Mouse (Mus musculus): ENCODE data around the gene Gbf1. TPM values are rescaled to one million over a fixed set of nuclear protein-coding genes. Genes with fewer than 3 reads are reported as not detected.

The Gbf1 gene
- total and polyA plus RNA-seq, 2 experiments from 2014 or later, result 41.9 to 54.4 TPM

- DNase-seq (no peak), ATAC-seq (no peak)
- Histone ChIP-seq H3K36me3 (ENCODE audit: insufficient read depth) (peaks cover 36% of the 10 kb centered on the region), H3K9ac (no peak overlapping the region), H3K4me1 (ENCODE audit: insufficient read depth) (peaks cover 16% of the 10 kb centered on the region), H3K27ac (ENCODE audit: low read depth, low read length) (no peak overlapping the region), H3K9me3 (ENCODE audit: low read length) (no peaks in the 10 kb centered on the region), H3K4me2 (ENCODE audit: low read depth) (no peak overlapping the region), H3K27me3 (ENCODE audit: insufficient read depth, low read length) (0 out of 2 replicates have a peak, but pooled peaks cover 17% of the 10 kb centered on the region), H3K4me3 (ENCODE audit: low read depth, low read length) (no peak overlapping the region)
- no peak for TF ChIP-seq CTCF (IDR thresholded peaks at IDR 0.05; ENCODE audit: low read depth)
- WGBS, result 51% methylated on average over 14 of the region's 14 CpGs
These were observed 162.8 kb downstream of the Gbf1 start for GRCm38 (mm10) chr19:46314872-46315742.

GRCm38 (mm10) chr19:46315752-46316610 is 163.7 kb downstream of the Gbf1 start:
- Histone ChIP-seq H3K4me3 (ENCODE audit: low read depth, low read length) (peak overlapping the region; percentile 64; the same call in 1 of the 2 replicates), H3K27ac (ENCODE audit: low read depth, low read length) (no peak overlapping the region), H3K9me3 (ENCODE audit: low read length) (no peaks in the 10 kb centered on the region), H3K27me3 (ENCODE audit: insufficient read depth, low read length) (0 out of 2 replicates have a peak, but pooled peaks cover 17% of the 10 kb centered on the region), H3K9ac (0 out of 2 replicates have a peak overlapping the region, but pooled peaks have one; percentile 59), H3K4me2 (ENCODE audit: low read depth) (peak overlapping the region; percentile 83), H3K36me3 (ENCODE audit: insufficient read depth) (peaks cover 32% of the 10 kb centered on the region), H3K4me1 (ENCODE audit: insufficient read depth) (peaks cover 16% of the 10 kb centered on the region)
- no peak for DNase-seq
- whole genome bisulfite sequencing, result 47% methylated on average over 12 of the region's 12 CpGs
- ATAC-seq, result no peak
- TF ChIP-seq CTCF (IDR thresholded peaks at IDR 0.05; ENCODE audit: low read depth), result no peak

DNA sequence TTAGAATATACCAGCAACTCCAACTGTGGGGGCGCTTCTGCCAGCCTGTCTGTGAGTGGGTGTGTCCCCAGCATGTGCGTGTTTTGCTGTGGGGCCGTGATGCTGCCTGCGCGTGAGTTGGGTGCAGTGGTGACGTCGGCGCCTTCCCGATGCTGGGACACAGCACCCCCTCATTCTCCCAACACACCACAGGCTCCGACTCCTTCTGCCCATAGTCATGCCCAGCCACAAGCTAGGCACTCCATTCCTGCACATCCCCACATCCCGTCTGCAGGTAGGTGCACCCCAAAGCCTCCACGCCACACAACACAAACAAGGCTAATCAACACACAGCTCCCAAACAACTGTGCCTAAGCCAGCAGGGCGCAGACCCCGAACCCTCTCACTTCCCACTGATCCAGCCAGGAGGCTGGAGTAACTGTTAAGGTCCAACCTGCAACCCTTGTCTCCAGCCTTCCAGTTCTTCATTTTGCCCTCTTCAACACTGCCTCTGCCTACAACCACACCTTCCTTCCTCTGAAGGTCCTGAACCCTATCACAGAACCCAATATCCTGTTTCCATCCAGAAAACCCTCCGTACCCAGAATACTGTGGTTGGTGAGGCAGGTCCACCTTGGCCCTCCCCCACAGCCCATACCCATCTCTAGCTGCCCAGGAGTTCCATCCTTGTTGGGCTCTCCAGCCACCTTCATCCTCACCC is 164.7 kb downstream of the Gbf1 start:
- Histone ChIP-seq H3K9ac (peak overlapping the region; percentile 59), H3K4me2 (ENCODE audit: low read depth) (peak overlapping the region; percentile 83), H3K27me3 (ENCODE audit: insufficient read depth, low read length) (0 out of 2 replicates have a peak, but pooled peaks cover 17% of the 10 kb centered on the region), H3K36me3 (ENCODE audit: insufficient read depth) (peaks cover 24% of the 10 kb centered on the region), H3K27ac (ENCODE audit: low read depth, low read length) (no peak overlapping the region), H3K4me3 (ENCODE audit: low read depth, low read length) (peak overlapping the region; percentile 64), H3K9me3 (ENCODE audit: low read length) (no peaks in the 10 kb centered on the region), H3K4me1 (ENCODE audit: insufficient read depth) (peaks cover 27% of the 10 kb centered on the region)
- peak; percentile 56 for DNase-seq
- TF ChIP-seq CTCF (IDR thresholded peaks at IDR 0.05; ENCODE audit: low read depth), result no peak
- ATAC-seq, result peak; percentile 15; the same call in 1 of the 2 replicates
- WGBS, result 26% methylated on average over 15 of the region's 15 CpGs

- Histone ChIP-seq H3K9me3 (ENCODE audit: low read length) (no peaks in the 10 kb centered on the region), H3K4me2 (ENCODE audit: low read depth) (peak overlapping the region; percentile 83), H3K27me3 (ENCODE audit: insufficient read depth, low read length) (0 out of 2 replicates have a peak, but pooled peaks cover 17% of the 10 kb centered on the region), H3K4me3 (ENCODE audit: low read depth, low read length) (peak overlapping the region; percentile 64), H3K9ac (peak overlapping the region; percentile 59), H3K36me3 (ENCODE audit: insufficient read depth) (peaks cover 19% of the 10 kb centered on the region), H3K27ac (ENCODE audit: low read depth, low read length) (peak overlapping the region; percentile 59; the same call in 1 of the 2 replicates), H3K4me1 (ENCODE audit: insufficient read depth) (peaks cover 30% of the 10 kb centered on the region)
- peak; percentile 53 for ATAC-seq
- DNase-seq, result peak; percentile 36
- TF ChIP-seq CTCF (IDR thresholded peaks at IDR 0.05; ENCODE audit: low read depth), result no peak
- WGBS, result 2% methylated on average over 47 of the region's 48 CpGs
These were observed 165.2 kb downstream of the Gbf1 start for GRCm38 (mm10) chr19:46317546-46317885.

- Histone ChIP-seq H3K4me3 (ENCODE audit: low read depth, low read length) (peak overlapping the region; percentile 64), H3K4me2 (ENCODE audit: low read depth) (peak overlapping the region; percentile 83), H3K9ac (peak overlapping the region; percentile 59), H3K27ac (ENCODE audit: low read depth, low read length) (peak overlapping the region; percentile 59; the same call in 1 of the 2 replicates), H3K9me3 (ENCODE audit: low read length) (no peaks in the 10 kb centered on the region), H3K27me3 (ENCODE audit: insufficient read depth, low read length) (0 out of 2 replicates have a peak, but pooled peaks cover 17% of the 10 kb centered on the region), H3K36me3 (ENCODE audit: insufficient read depth) (peaks cover 15% of the 10 kb centered on the region), H3K4me1 (ENCODE audit: insufficient read depth) (peaks cover 30% of the 10 kb centered on the region)
- 6% methylated on average over 25 of the region's 42 CpGs for WGBS
- ATAC-seq (peak; percentile 63), DNase-seq (peak; percentile 77)
- TF ChIP-seq CTCF (IDR thresholded peaks at IDR 0.05; ENCODE audit: low read depth), result no peak
These were observed 165.7 kb downstream of the Gbf1 start for GRCm38 (mm10) chr19:46318031-46318471.
